14 mouse cellular contexts compared by ENCODE assay signal in the genomic region with DNA sequence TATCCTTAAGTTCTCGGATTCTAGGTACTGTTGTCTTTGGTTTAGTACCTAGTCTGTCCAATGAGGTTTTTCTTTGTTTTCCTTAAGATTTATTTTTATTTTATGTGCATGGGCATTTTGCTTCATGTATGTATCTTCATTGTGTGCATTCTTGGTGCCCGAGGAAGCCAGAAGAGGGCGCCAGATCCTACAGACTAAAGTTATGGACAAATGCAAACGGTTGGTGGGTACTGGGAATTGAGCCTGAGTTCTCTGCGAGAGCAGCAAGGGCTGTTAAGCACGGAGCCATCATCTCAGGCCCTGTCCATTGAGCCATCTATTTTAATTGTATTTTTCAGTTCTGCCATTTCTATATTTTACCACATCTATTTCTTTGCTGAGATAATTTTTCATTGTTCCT. TPM values are rescaled to one million over a fixed set of nuclear protein-coding genes. Genes with fewer than 3 reads are reported as not detected.
DNase-seq lines count a peak whose midpoint lies in the region; ATAC-seq and TF ChIP-seq lines count a peak whose summit lies in the region.
"Had no signal": no experiment of that assay in that cellular context is flagged by ENCODE, and none has a peak within 500 bp of the region (broad histone marks: within the 10 kb centered on the region; RNA-seq: fewer than 3 reads in every experiment).

No protein-coding gene starts in this region.

- H3K27ac ChIP-seq in kidney, adult 2 months (ENCODE audit: insufficient read depth, low read depth, low read length), result no peak overlapping the region
- H3K27ac ChIP-seq in bone marrow macrophage, adult 2 months (ENCODE audit: insufficient read depth, low read depth, low read length), result no peak overlapping the region
- H3K27ac ChIP-seq: forebrain, embryonic 13.5 days; limb, embryonic 15.5 days; stomach, embryonic 15.5 days had no signal

- no peak for TF ChIP-seq POLR2A in kidney, adult 2 months (IDR thresholded peaks at IDR 0.05; ENCODE audit: low read depth, low read length)
- no peak for TF ChIP-seq POLR2A in bone marrow macrophage, adult 2 months (IDR thresholded peaks at IDR 0.05; ENCODE audit: borderline replicate concordance, low read depth, low read length)

- H3K4me1 ChIP-seq in kidney, adult 2 months (ENCODE audit: control insufficient read depth, insufficient read depth, low read length), result no peaks in the 10 kb centered on the region
- H3K4me1 ChIP-seq in bone marrow macrophage, adult 2 months (ENCODE audit: control insufficient read depth, insufficient read depth, low read length), result no peaks in the 10 kb centered on the region

- TF ChIP-seq CTCF in kidney, adult 2 months (conservative IDR thresholded peaks at IDR 0.05; ENCODE audit: insufficient read depth, insufficient read length, low read depth, low read length), result peak; percentile 56
- peak; percentile 32; the same call in 1 of the 2 replicates for TF ChIP-seq CTCF in bone marrow macrophage, adult 2 months (IDR thresholded peaks at IDR 0.05; ENCODE audit: low read depth, low read length)

- no peaks in the 10 kb centered on the region for H3K27me3 ChIP-seq in kidney, adult 2 months (replicated peaks; ENCODE audit: control insufficient read depth, insufficient read depth, low read length)
- H3K27me3 ChIP-seq: heart, embryonic 12.5 days; limb, embryonic 15.5 days; stomach, embryonic 15.5 days had no signal

- no peak for ATAC-seq in granulocyte monocyte progenitor cell, adult 5-6 weeks (replicated peaks; ENCODE audit: poor library complexity, severe bottlenecking)
- ATAC-seq: forebrain, embryonic 13.5 days; inflammation-experienced regulatory T-cells, adult 6 months had no signal

- no peaks in the 10 kb centered on the region for H3K36me3 ChIP-seq in kidney, adult 2 months (ENCODE audit: control insufficient read depth, insufficient read depth, low read length)
- H3K36me3 ChIP-seq: heart, embryonic 12.5 days; limb, embryonic 15.5 days; stomach, embryonic 15.5 days had no signal

- no peak overlapping the region for H3K4me3 ChIP-seq in kidney, adult 2 months (ENCODE audit: insufficient read depth, low read depth, low read length)
- H3K4me3 ChIP-seq in bone marrow macrophage, adult 2 months (ENCODE audit: insufficient read depth, low read length), result no peak overlapping the region
- H3K4me3 ChIP-seq: forebrain, embryonic 13.5 days; heart, embryonic 12.5 days; limb, embryonic 15.5 days; stomach, embryonic 15.5 days had no signal

- 87% methylated on average over 6 of the region's 6 CpGs for WGBS in kidney, adult 2 months

- peak; percentile 10 for DNase-seq in kidney, adult 2 months
- no peak for DNase-seq in kidney, adult 11 months
- DNase-seq in testis, postnatal 10 days (ENCODE audit: low spot score), result peak; percentile 50
- DNase-seq in testis, postnatal 14 days (ENCODE audit: low spot score), result no peak
- no peak for DNase-seq in urinary bladder, postnatal 36 days (ENCODE audit: low spot score in 2 of 2)
- no peak for DNase-seq in adrenal gland, adult 8-10 months
- DNase-seq: midbrain, embryonic 14.5 days had no signal

RNA-seq across cellular contexts. Expression of a gene that starts 35.9 kb away (rescaled TPM):
- polyA plus RNA-seq in kidney, adult 2 months (2012; rRNA removed), result 6.5 and 7.0 TPM in 2 replicates
- 1.7 and 2.5 TPM in 2 replicates for polyA plus RNA-seq in bone marrow macrophage, adult 2 months (2012; ENCODE audit: insufficient read depth, insufficient read length, missing spikeins)
- 1 to 10 TPM; 3.6 to 8.9 (median 5.1) TPM for total RNA-seq in adrenal gland, adult 8-10 months (2022)
- total RNA-seq in granulocyte monocyte progenitor cell, adult 5-6 weeks (2014; fragmentation: Nextera tagmentation), result 40.2 and 52.0 TPM in 2 replicates
- 20.5 and 22.9 TPM in 2 replicates for total RNA-seq in granulocyte monocyte progenitor cell, adult 5-6 weeks (2017)

Comparison
In these comparisons a context has a peak if more than half of its experiments do, and no peak if none do; other contexts are left out.
1. DNase-seq: peak in kidney, adult 2 months (single experiment) and testis, postnatal 10 days (single experiment); none in kidney, adult 11 months (single experiment), testis, postnatal 14 days (single experiment), urinary bladder, postnatal 36 days (0 of 2) and adrenal gland, adult 8-10 months (single experiment).